Mouse (Mus musculus) intestine, postnatal 0 days (tissue): ENCODE data around the gene Hist1h2bg. TPM values are rescaled to one million over a fixed set of nuclear protein-coding genes. Genes with fewer than 3 reads are reported as not detected.
"Not testable (repeated sequence)": the region's sequence is repeated elsewhere in the genome, so short reads cannot be mapped to it uniquely, and the experiment has no call there.

ENCODE experiments used
- ATAC-seq: fragments of 200-750 bp; cut with Nextera tagmentation; 2 replicates; pipeline ENCODE4 v1.8.0; 2017; ENCODE audit warnings: mild to moderate bottlenecking, moderate TSS enrichment, moderate library complexity
- H3K27ac ChIP-seq: fragments of 300-500 bp; sonication (generic); 2 replicates; pipeline ENCODE4 v1.5.1; 2014; ENCODE audit warnings: mild to moderate bottlenecking, low read depth, low read length, moderate library complexity
- H3K27me3 ChIP-seq: fragments of 300-500 bp; sonication (generic); replicated peaks from 2 replicates; pipeline ENCODE4 v1.6.1; 2014; ENCODE audit warnings: low read length, mixed read lengths; ENCODE audit not compliant: control insufficient read depth, insufficient read depth
- H3K36me3 ChIP-seq: fragments of 300-500 bp; sonication (generic); 2 replicates; pipeline ENCODE4 v1.6.1; 2014; ENCODE audit warnings: mild to moderate bottlenecking, moderate library complexity; ENCODE audit not compliant: control insufficient read depth, insufficient read depth
- H3K4me1 ChIP-seq: fragments of 300-500 bp; sonication (generic); replicated peaks from 2 replicates; pipeline ENCODE4 v1.6.1; 2014; ENCODE audit warnings: antibody characterized with exemption, low read length, mixed read lengths; ENCODE audit not compliant: control insufficient read depth, insufficient read depth
- H3K4me2 ChIP-seq: fragments of 300-500 bp; sonication (generic); replicated peaks from 2 replicates; pipeline ENCODE4 v1.6.1; 2014; ENCODE audit warnings: low read depth, mild to moderate bottlenecking, moderate library complexity
- H3K4me3 ChIP-seq: fragments of 300-500 bp; sonication (generic); 2 replicates; pipeline ENCODE4 v1.5.1; 2014; ENCODE audit warnings: low read depth, low read length
- H3K9ac ChIP-seq: fragments of 300-500 bp; sonication (generic); 2 replicates; pipeline ENCODE4 v1.6.1; 2014; ENCODE audit warnings: mild to moderate bottlenecking, low read depth, low read length
- H3K9me3 ChIP-seq: fragments of 300-500 bp; sonication (generic); 2 replicates; pipeline ENCODE4 v1.6.1; 2016; ENCODE audit warnings: mixed run types; ENCODE audit not compliant: control insufficient read depth
- CTCF ChIP-seq: sonication (generic); IDR thresholded peaks from 2 replicates; pipeline ENCODE4 v1.5.1; 2016; ENCODE audit warnings: low read depth, mild to moderate bottlenecking, control low read depth, antibody characterized with exemption, moderate library complexity
- WGBS: fragments of 180-500 bp; shearing (Covaris S2); extraction: QIAGEN DNeasy Blood & Tissue Kit; methylation state at CpG from one replicate; pipeline ENCODE4 v1.1.7; 2014; 5-methylcytosine and 5-hydroxymethylcytosine counted together
- polyA plus RNA-seq: library from polyadenylated mRNA; unstranded; fragments of >200 nt; fragmentation: Nextera tagmentation; extraction: Ambion mirVana; gene quantifications from 2 replicates; pipeline ENCODE4 v1.2.1, GENCODE M21; 2015

Gene Hist1h2bg
- polyA plus RNA-seq, 1 experiment from 2014 or later, result 3.1 TPM

GRCm38 (mm10) chr13:23533560-23534367 is 37.4 kb upstream of the Hist1h2bg start, which contains the start of gene Hist1h2af:
Gene Hist1h2af, plus strand, starts transcription at chr13:23533906.
- H3K9me3 ChIP-seq, H3K36me3 ChIP-seq, H3K4me1 ChIP-seq, H3K27me3 ChIP-seq: not testable (repeated sequence)
- Histone ChIP-seq H3K9ac (peak within 1 kb of the TSS; percentile 43; the same call in 1 of the 2 replicates), H3K4me2 (peak within 1 kb of the TSS; percentile 82), H3K27ac (peak within 1 kb of the TSS; percentile 51), H3K4me3 (peak within 1 kb of the TSS; percentile 45)
- 0 out of 2 replicates have a peak, but pooled peaks have one; percentile 22 for ATAC-seq
- under 1% methylated on average over 25 of the region's 53 CpGs for WGBS
- TF ChIP-seq CTCF, result peak; percentile 20

GRCm38 (mm10) chr13:23534368-23535131 is 36.6 kb upstream of the Hist1h2bg start:
- peaks cover 3% of the 10 kb centered on the region; the same call in 1 of the 2 replicates for H3K4me1 ChIP-seq
- peak; percentile 48 for ATAC-seq
- H3K4me2 ChIP-seq, result peak overlapping the region; percentile 82
- WGBS, result under 1% methylated on average over 15 of the region's 15 CpGs
- H3K4me3 ChIP-seq, result peak overlapping the region; percentile 45
- H3K27me3 ChIP-seq, result no peaks in the 10 kb centered on the region
- H3K36me3 ChIP-seq, result no peaks in the 10 kb centered on the region
- peak overlapping the region; percentile 51 for H3K27ac ChIP-seq
- no peaks in the 10 kb centered on the region for H3K9me3 ChIP-seq
- no peak for TF ChIP-seq CTCF
- H3K9ac ChIP-seq, result peak overlapping the region; percentile 43; the same call in 1 of the 2 replicates

GRCm38 (mm10) chr13:23535137-23536075 is 35.8 kb upstream of the Hist1h2bg start, which contains the start of gene Hist1h3g:
Gene Hist1h3g, plus strand, starts transcription at chr13:23535422.
- peak within 1 kb of the TSS; percentile 45 for H3K4me3 ChIP-seq
- peak; percentile 85 for ATAC-seq
- H3K9ac ChIP-seq, result peak within 1 kb of the TSS; percentile 43
- not testable (repeated sequence) for H3K36me3 ChIP-seq, H3K27me3 ChIP-seq, H3K4me1 ChIP-seq, H3K9me3 ChIP-seq
- WGBS, result under 1% methylated on average over 36 of the region's 62 CpGs
- peak within 1 kb of the TSS; percentile 82 for H3K4me2 ChIP-seq
- H3K27ac ChIP-seq, result peak within 1 kb of the TSS; percentile 51

GRCm38 (mm10) chr13:23536076-23536822 is 34.9 kb upstream of the Hist1h2bg start:
- peak overlapping the region; percentile 45 for H3K4me3 ChIP-seq
- H3K36me3 ChIP-seq, result no peaks in the 10 kb centered on the region
- H3K4me2 ChIP-seq, result peak overlapping the region; percentile 82
- 12% methylated on average over 7 of the region's 7 CpGs for WGBS
- H3K27ac ChIP-seq, result no peak overlapping the region
- no peaks in the 10 kb centered on the region for H3K9me3 ChIP-seq
- no peaks in the 10 kb centered on the region for H3K27me3 ChIP-seq
- no peak for TF ChIP-seq CTCF
- peaks cover 3% of the 10 kb centered on the region; the same call in 1 of the 2 replicates for H3K4me1 ChIP-seq
- H3K9ac ChIP-seq, result 0 out of 2 replicates have a peak overlapping the region, but pooled peaks have one; percentile 22
- no peak for ATAC-seq

GRCm38 (mm10) chr13:23537006-23537710 is 34.0 kb upstream of the Hist1h2bg start:
- Histone ChIP-seq H3K4me1 (peaks cover 3% of the 10 kb centered on the region; the same call in 1 of the 2 replicates), H3K4me3 (no peak overlapping the region), H3K9me3 (no peaks in the 10 kb centered on the region), H3K9ac (no peak overlapping the region), H3K27ac (no peak overlapping the region), H3K36me3 (no peaks in the 10 kb centered on the region), H3K27me3 (no peaks in the 10 kb centered on the region), H3K4me2 (peak overlapping the region; percentile 82; the same call in 1 of the 2 replicates)
- WGBS, result 65% methylated on average over 3 of the region's 3 CpGs
- no peak for TF ChIP-seq CTCF
- ATAC-seq, result no peak
